Mouse (Mus musculus): ENCODE measurements around the gene Cdh1. TPM values are rescaled to one million over a fixed set of nuclear protein-coding genes. Genes with fewer than 3 reads are reported as not detected.

The Cdh1 gene
- polyA plus RNA-seq, 1 experiment from 2014 or later: 26.5 TPM

DNA sequence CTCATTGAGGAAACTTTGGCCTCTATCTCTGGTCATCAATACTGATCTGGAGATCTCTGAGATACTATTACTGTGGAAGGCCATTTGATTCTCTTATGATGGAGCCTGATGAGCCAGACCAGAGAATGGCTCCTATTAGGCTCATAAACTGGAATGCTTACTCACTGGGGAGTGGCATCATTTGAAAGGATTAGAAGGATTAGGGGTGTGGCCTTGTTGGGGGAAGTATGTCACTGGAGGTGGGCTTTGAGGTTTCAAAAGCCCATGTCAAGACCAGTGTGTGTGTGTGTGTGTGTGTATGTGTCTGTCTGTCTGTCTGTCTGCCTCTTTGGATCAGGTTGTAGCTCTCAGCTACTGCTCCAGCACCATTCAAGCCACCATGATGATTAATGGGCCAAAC lies 20.8 kb downstream of the Cdh1 start:
- Histone ChIP-seq H3K9me3 (replicated peaks; ENCODE audit: control insufficient read depth, low read length) (no peaks in the 10 kb centered on the region), H3K27ac (ENCODE audit: low read length) (peak overlapping the region; percentile 70), H3K4me2 (ENCODE audit: low read depth, low read length) (no peak overlapping the region), H3K9ac (ENCODE audit: low read depth, low read length) (no peak overlapping the region), H3K36me3 (ENCODE audit: control insufficient read depth, insufficient read depth) (no peaks in the 10 kb centered on the region), H3K4me3 (ENCODE audit: low read depth, low read length) (no peak overlapping the region), H3K27me3 (ENCODE audit: control insufficient read depth, insufficient read depth, low read depth, low read length) (no peaks in the 10 kb centered on the region), H3K4me1 (ENCODE audit: control insufficient read depth, low read depth, low read length) (peaks cover 5% of the 10 kb centered on the region)
- ATAC-seq (ENCODE audit: low read depth): no peak

DNA sequence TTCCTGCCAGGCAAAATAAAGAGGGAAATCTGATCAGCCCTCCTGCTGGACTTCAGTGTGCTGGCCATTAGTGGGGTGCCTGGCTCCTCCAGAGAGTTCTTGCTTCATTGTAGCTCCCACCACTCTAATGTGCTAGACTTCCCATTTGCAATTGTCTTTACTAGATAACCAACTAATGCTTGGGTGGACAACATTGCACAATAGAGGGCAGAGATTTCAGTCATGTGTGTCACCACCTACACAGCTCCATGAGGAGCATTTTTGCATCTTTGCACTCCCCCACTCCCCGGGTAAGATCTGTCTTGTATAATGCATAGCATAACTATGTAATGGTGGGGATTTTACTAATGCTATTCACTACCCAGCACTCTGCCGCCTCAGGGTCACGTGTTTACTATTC lies 21.6 kb downstream of the Cdh1 start:
- Histone ChIP-seq H3K4me1 (ENCODE audit: control insufficient read depth, low read depth, low read length) (peaks cover 5% of the 10 kb centered on the region), H3K4me3 (ENCODE audit: low read depth, low read length) (no peak overlapping the region), H3K36me3 (ENCODE audit: control insufficient read depth, insufficient read depth) (no peaks in the 10 kb centered on the region), H3K9ac (ENCODE audit: low read depth, low read length) (no peak overlapping the region), H3K9me3 (replicated peaks; ENCODE audit: control insufficient read depth, low read length) (no peaks in the 10 kb centered on the region), H3K27me3 (ENCODE audit: control insufficient read depth, insufficient read depth, low read depth, low read length) (no peaks in the 10 kb centered on the region), H3K4me2 (ENCODE audit: low read depth, low read length) (no peak overlapping the region), H3K27ac (ENCODE audit: low read length) (no peak overlapping the region)
- 49% methylated on average over 3 of the region's 3 CpGs for WGBS (ENCODE audit: insufficient replicate concordance)
- ATAC-seq (ENCODE audit: low read depth): peak; percentile 43; the same call in 1 of the 2 replicates

DNA sequence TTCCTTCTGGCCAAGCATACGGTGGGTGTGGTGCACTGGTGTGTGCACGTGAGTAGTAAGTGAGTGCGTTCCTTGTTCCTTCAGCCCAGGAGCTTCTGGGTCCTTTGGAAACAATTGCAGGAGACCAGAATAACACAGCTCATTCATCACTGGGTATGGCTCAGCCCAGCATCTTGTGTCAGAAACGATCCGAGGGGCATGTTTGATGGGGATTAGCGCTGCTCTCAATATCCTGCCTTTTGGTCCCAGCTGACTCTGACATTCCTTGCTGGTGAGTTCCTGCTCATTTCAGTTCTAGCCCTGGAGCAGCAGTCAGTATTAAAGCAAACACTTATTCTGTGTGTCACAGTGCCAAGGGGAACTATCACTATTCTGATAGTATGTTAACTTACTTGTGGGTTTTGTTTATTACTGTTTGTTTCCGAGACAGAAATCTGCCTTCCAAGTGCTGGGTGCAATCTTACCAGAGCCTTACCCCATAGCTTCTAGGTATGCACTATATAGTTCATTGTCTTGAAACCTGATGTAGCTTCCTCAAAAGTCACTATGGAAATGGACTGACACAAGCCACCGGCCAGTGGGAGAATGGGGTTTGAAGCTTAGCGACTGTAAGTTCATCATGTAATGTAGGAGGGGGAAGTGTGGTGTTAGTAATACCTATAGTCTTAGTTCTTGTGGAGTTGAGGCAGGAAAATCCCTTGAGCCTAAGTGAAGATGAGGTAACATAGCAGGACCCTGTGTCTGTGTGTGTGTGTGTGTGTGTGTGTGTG lies 23.1 kb downstream of the Cdh1 start:
- Histone ChIP-seq H3K9me3 (replicated peaks; ENCODE audit: control insufficient read depth, low read length) (no peaks in the 10 kb centered on the region), H3K27me3 (ENCODE audit: control insufficient read depth, insufficient read depth, low read depth, low read length) (no peaks in the 10 kb centered on the region), H3K9ac (ENCODE audit: low read depth, low read length) (no peak overlapping the region), H3K27ac (ENCODE audit: low read length) (no peak overlapping the region), H3K36me3 (ENCODE audit: control insufficient read depth, insufficient read depth) (no peaks in the 10 kb centered on the region), H3K4me3 (ENCODE audit: low read depth, low read length) (no peak overlapping the region), H3K4me1 (ENCODE audit: control insufficient read depth, low read depth, low read length) (peaks cover 6% of the 10 kb centered on the region), H3K4me2 (ENCODE audit: low read depth, low read length) (no peak overlapping the region)
- ATAC-seq (ENCODE audit: low read depth): no peak
- 56% methylated on average over 9 of the region's 9 CpGs for WGBS (ENCODE audit: insufficient replicate concordance)

DNA sequence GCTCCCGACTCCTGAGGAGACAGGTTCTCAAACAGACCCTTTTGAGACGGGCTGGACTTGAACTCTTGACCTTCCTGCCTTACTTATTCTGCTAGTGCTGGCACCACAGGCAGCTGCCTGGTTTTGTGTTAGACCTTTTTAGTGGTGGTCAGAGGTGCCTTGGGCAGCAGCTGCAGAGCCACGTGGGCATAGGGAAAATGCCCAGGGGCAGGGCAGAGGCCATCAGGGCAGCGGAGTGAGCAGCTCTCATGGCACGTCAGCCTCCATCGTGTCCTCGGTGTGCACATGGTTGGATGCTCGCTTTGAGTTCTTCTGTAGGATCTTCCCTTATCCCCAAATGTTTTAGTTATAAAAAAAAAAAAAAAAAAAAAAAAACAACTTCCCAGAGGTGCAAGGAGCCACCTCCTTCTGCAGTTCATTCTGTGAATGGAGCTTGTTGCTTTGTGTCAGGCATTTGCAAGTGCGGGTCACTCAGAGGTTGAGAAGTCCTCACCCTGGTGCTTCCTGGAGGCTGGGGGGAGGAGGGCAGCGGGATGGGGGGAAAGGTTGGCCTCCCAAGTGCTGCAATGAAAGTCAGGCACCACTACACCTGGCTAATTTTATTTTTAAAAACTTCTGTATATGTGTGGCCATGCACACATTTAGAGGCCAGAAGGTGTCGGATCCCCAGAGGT lies 25.3 kb downstream of the Cdh1 start:
- H3K4me2 ChIP-seq (ENCODE audit: low read depth, low read length): no peak overlapping the region
- 69% methylated on average over 11 of the region's 11 CpGs for WGBS (ENCODE audit: insufficient replicate concordance)
- H3K36me3 ChIP-seq (ENCODE audit: control insufficient read depth, insufficient read depth): no peaks in the 10 kb centered on the region
- H3K4me1 ChIP-seq (ENCODE audit: control insufficient read depth, low read depth, low read length): peaks cover 6% of the 10 kb centered on the region
- no peak overlapping the region for H3K27ac ChIP-seq (ENCODE audit: low read length)
- no peaks in the 10 kb centered on the region for H3K27me3 ChIP-seq (ENCODE audit: control insufficient read depth, insufficient read depth, low read depth, low read length)
- no peaks in the 10 kb centered on the region for H3K9me3 ChIP-seq (replicated peaks; ENCODE audit: control insufficient read depth, low read length)
- H3K9ac ChIP-seq (ENCODE audit: low read depth, low read length): no peak overlapping the region
- no peak for ATAC-seq (ENCODE audit: low read depth)
- no peak overlapping the region for H3K4me3 ChIP-seq (ENCODE audit: low read depth, low read length)

DNA sequence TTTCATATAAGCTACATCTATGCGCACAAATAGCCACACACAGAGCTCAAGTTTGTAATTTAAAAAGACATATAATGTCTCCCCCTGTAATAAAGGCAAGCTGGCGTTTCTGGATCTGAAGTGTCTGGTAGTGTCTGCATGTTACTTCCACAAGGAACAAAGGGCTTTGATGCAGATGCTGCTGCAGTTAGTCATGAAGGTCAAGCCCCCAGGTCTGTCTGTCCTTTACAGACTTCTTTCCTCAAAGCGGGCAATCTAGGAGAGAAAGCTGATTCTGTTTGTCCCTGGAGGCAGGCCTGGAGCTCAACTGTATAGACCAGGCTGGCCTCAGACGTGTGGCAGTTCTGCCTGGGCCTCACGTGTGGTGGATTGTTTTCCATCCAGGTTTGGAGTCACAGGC lies 26.3 kb downstream of the Cdh1 start:
- no peak for ATAC-seq (ENCODE audit: low read depth)
- Histone ChIP-seq H3K4me2 (ENCODE audit: low read depth, low read length) (no peak overlapping the region), H3K4me3 (ENCODE audit: low read depth, low read length) (no peak overlapping the region), H3K36me3 (ENCODE audit: control insufficient read depth, insufficient read depth) (no peaks in the 10 kb centered on the region), H3K9me3 (replicated peaks; ENCODE audit: control insufficient read depth, low read length) (no peaks in the 10 kb centered on the region), H3K27me3 (ENCODE audit: control insufficient read depth, insufficient read depth, low read depth, low read length) (no peaks in the 10 kb centered on the region), H3K4me1 (ENCODE audit: control insufficient read depth, low read depth, low read length) (peaks cover 13% of the 10 kb centered on the region), H3K9ac (ENCODE audit: low read depth, low read length) (no peak overlapping the region), H3K27ac (ENCODE audit: low read length) (no peak overlapping the region)
- WGBS (ENCODE audit: insufficient replicate concordance): 57% methylated on average over 5 of the region's 5 CpGs

DNA sequence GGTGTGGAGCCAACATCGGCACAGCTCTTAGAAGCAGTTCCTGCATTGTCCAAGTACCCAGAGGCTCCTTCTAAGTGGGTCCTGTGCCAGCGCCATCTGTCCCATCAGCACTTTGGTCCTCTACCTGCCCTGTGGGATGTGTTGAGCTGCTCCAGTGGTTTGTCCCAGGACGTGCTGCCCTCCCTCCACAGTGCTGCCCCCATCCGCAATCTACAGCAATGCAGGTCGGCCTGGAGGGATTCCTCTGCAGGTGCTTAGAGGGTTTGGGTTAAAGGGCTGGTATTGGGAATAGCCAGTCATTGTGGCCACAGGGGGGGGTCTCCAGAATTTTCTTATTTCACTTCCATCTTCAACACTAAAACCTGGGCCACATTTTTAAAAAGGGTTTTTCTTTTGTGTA lies 28.8 kb downstream of the Cdh1 start:
- 58% methylated on average over 5 of the region's 5 CpGs for WGBS (ENCODE audit: insufficient replicate concordance)
- ATAC-seq (ENCODE audit: low read depth): no peak
- no peak overlapping the region for H3K27ac ChIP-seq (ENCODE audit: low read length)

DNA sequence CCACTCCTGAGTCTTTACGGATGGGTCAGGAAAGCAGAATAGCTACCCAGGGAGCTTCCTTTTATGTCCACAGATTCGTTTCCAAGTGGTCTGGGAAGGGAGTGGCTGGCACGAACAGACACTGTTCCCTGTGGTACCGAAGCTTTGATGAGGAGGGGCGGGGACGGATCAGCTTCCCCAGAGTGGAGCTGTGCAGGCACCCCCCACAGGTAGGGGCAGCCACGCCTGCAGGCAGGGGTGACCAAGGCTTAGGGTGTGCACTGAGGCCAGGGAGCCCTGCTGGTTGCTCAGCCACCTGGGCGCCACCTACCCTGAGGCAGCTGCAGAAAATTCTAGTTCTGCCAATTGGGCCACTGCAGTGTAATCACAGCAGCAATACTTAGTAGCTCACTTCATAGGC lies 29.5 kb downstream of the Cdh1 start:
- Histone ChIP-seq H3K4me2 (ENCODE audit: low read depth, low read length) (no peak overlapping the region), H3K27ac (ENCODE audit: low read length) (no peak overlapping the region)
- no peak for ATAC-seq (ENCODE audit: low read depth)

More for the DNA sequence above, 28.8 kb downstream of the Cdh1 start:
- H3K4me2 ChIP-seq (ENCODE audit: low read depth, low read length): no peak overlapping the region
- peaks cover 11% of the 10 kb centered on the region for H3K4me1 ChIP-seq (ENCODE audit: control insufficient read depth, low read depth, low read length)
- H3K9ac ChIP-seq (ENCODE audit: low read depth, low read length): no peak overlapping the region
- no peaks in the 10 kb centered on the region for H3K27me3 ChIP-seq (ENCODE audit: control insufficient read depth, insufficient read depth, low read depth, low read length)
- H3K36me3 ChIP-seq (ENCODE audit: control insufficient read depth, insufficient read depth): no peaks in the 10 kb centered on the region
- no peaks in the 10 kb centered on the region for H3K9me3 ChIP-seq (replicated peaks; ENCODE audit: control insufficient read depth, low read length)
- no peak overlapping the region for H3K4me3 ChIP-seq (ENCODE audit: low read depth, low read length)

DNA sequence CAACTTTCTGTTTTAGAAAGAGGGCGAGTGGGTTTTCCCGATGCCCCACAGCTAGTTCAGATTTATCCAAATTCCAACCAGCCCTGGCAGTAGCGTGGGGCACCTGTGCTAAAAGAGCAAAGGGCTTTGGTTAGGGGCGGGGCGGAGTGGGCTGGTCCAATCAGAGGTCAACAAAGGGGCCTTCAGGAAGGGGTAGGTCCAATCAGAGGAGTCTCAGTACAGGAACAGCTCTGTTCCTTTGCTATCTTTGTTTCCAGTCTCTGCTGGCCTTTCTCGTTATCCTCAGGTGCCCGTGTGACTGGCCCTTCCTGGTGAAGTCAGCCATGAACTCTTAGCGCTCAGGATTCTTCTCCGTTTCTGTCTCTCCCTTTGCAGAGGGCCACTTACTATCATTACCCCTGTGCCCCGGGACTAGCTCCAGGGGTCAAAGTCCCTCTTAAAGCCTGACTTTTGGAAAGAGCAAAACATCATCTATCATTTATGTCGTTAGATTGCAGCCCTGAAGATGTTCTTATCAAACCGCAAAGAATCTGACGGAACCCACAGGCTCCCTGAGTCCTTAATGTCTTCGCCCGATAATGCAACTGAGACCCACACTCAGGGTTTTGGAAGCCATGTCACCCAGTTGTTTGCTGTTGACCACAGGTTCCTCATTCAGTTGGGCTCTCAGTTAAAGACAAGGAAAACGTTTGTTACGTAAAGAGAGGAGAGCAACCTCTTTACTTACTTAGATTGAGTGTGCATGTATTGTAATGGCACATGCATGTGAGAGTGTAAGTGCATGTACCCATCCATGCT lies 30.4 kb downstream of the Cdh1 start:
- WGBS (ENCODE audit: insufficient replicate concordance): 27% methylated on average over 17 of the region's 17 CpGs
- H3K4me3 ChIP-seq (ENCODE audit: low read depth, low read length): no peak overlapping the region
- H3K27ac ChIP-seq (ENCODE audit: low read length): peak overlapping the region; percentile 16; the same call in 1 of the 2 replicates
- peak overlapping the region; percentile 4; the same call in 1 of the 2 replicates for H3K4me2 ChIP-seq (ENCODE audit: low read depth, low read length)
- H3K9me3 ChIP-seq (replicated peaks; ENCODE audit: control insufficient read depth, low read length): no peaks in the 10 kb centered on the region
- no peaks in the 10 kb centered on the region for H3K36me3 ChIP-seq (ENCODE audit: control insufficient read depth, insufficient read depth)
- no peaks in the 10 kb centered on the region for H3K27me3 ChIP-seq (ENCODE audit: control insufficient read depth, insufficient read depth, low read depth, low read length)
- ATAC-seq (ENCODE audit: low read depth): peak; percentile 86
- no peak overlapping the region for H3K9ac ChIP-seq (ENCODE audit: low read depth, low read length)
- H3K4me1 ChIP-seq (ENCODE audit: control insufficient read depth, low read depth, low read length): peaks cover 11% of the 10 kb centered on the region

More for the DNA sequence above, 29.5 kb downstream of the Cdh1 start:
- Histone ChIP-seq H3K4me3 (ENCODE audit: low read depth, low read length) (no peak overlapping the region), H3K36me3 (ENCODE audit: control insufficient read depth, insufficient read depth) (no peaks in the 10 kb centered on the region), H3K9ac (ENCODE audit: low read depth, low read length) (no peak overlapping the region), H3K4me1 (ENCODE audit: control insufficient read depth, low read depth, low read length) (peaks cover 11% of the 10 kb centered on the region), H3K9me3 (replicated peaks; ENCODE audit: control insufficient read depth, low read length) (no peaks in the 10 kb centered on the region), H3K27me3 (ENCODE audit: control insufficient read depth, insufficient read depth, low read depth, low read length) (no peaks in the 10 kb centered on the region)
- WGBS (ENCODE audit: insufficient replicate concordance): 42% methylated on average over 8 of the region's 8 CpGs

DNA sequence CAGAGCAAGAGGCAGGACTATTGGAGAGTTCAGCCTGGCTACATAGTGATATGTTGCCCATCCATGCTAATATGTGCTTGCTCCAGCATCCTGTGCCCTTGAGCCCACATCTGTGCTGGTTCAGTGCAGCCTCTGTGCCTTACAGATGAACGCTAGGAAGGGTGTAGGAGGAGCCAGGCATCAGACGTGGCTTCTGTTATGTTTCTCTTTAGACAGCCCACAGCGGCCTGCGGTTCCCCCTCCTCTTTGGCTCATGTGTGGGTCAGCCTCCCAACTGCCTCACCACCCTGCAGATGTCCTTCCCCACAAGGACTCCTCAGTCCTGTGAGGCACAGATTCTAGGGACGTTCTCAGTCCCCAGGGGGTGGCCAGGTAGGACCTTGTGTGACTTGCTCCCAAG lies 32.1 kb downstream of the Cdh1 start:
- no peak overlapping the region for H3K9ac ChIP-seq (ENCODE audit: low read depth, low read length)

More for the DNA sequence above, 32.1 kb downstream of the Cdh1 start:
- no peak overlapping the region for H3K4me3 ChIP-seq (ENCODE audit: low read depth, low read length)
- H3K36me3 ChIP-seq (ENCODE audit: control insufficient read depth, insufficient read depth): no peaks in the 10 kb centered on the region
- H3K9me3 ChIP-seq (replicated peaks; ENCODE audit: control insufficient read depth, low read length): no peaks in the 10 kb centered on the region
- no peak overlapping the region for H3K4me2 ChIP-seq (ENCODE audit: low read depth, low read length)
- no peak overlapping the region for H3K27ac ChIP-seq (ENCODE audit: low read length)
- no peaks in the 10 kb centered on the region for H3K27me3 ChIP-seq (ENCODE audit: control insufficient read depth, insufficient read depth, low read depth, low read length)
- no peak for ATAC-seq (ENCODE audit: low read depth)
- WGBS (ENCODE audit: insufficient replicate concordance): 31% methylated on average over 5 of the region's 5 CpGs
- peaks cover 11% of the 10 kb centered on the region for H3K4me1 ChIP-seq (ENCODE audit: control insufficient read depth, low read depth, low read length)
